Mouse (Mus musculus) lung, postnatal 36 days (tissue): Measurements from ENCODE around the gene Tmprss9.

ENCODE experiments used
- DNase-seq: peaks from one replicate; pipeline ENCODE4 v3.0.0; 2022; ENCODE audit warnings: mixed read lengths

Gene Tmprss9

DNA sequence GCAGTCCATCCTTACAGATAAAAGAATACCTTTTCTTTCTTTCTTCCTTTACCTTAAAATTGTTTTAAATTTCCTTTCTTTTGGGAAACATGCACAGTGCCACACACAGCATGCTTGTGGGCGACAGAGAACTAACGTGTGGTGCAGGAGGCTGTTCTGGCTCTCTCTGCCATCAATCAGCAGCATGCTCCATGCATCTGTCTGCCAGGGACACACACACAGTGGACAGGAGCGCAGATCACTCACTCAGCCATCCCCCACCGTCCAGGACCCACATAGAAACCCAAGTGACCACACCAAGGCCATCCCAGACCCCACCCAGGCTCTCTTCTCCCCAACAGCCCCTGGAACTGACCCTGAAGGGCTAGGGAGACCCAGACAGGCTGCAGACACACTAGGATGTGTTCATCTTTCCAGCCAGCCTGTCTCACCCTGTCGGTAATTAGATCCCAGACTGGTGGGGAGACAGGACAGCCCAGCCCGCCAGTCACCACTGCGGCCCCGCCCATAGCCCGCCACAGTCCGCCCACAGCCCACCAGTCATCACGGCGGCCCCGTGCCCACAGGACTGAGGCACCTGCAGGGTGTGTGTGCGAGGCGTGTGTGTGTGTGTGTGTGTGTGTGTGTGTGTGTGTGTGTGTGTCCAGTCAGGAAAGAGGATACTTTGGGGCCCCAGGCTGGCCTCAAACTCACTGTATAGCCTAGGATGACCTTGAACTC is 67.3 kb downstream of the Tmprss9 start:
- no peak for DNase-seq

DNA sequence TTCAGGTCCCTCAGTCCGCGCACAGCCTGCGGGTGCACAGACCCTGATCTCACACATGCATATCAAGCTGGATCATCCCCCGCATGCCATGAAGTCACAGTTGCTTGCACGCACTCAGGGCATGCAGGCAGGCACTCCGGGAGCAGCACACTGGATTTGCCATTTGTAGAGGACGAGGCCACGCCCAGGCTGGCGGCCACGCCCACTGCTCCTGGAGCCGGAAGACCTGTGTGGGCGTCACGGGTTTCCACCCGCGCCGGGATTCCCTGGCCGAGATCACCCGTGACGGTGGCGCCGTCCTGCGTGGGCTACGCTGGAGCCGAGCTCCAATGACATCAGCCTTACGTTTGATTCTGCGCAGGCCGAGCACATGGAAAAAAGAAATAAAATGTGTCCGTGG is 68.0 kb downstream of the Tmprss9 start:
- peak; percentile 97 for DNase-seq

DNA sequence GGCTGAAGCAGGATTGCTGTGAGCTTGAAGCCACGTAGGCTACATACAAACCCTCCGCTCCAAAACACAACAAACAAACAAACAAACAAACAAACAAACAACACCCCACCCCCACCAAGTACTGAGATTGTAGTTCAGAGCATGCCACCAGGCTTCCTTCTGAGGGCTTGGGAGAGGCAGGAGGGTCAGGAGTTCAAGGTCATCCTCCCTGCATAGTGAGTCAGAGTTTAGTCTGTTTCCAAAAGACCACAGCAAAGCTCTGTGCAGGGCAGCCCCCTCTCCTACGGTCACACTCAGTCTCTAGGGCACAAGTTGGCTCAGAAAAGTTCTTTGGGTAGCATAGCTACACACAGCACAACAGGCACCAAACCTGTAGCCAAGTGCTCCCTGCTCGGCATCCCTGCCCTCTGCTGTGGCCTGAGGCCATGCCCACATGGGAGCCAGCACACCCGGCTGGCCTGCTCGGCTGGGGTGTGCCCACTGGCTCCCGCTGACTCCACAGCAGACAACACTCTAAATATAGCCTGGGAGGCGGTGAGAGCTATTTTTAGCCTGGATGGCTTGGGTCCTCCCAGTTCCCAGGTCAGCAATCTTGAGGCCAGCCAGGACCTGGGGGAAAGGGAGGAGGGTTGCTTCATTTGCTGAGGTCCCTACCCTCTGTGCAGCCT is 68.8 kb downstream of the Tmprss9 start:
- DNase-seq = peak; percentile 89

GRCm38 (mm10) chr10:80940988-80941347 is 69.3 kb downstream of the Tmprss9 start:
- peak; percentile 48 for DNase-seq

GRCm38 (mm10) chr10:80942919-80943318 is 71.3 kb downstream of the Tmprss9 start:
- no peak for DNase-seq

GRCm38 (mm10) chr10:80943701-80944100 is 72.1 kb downstream of the Tmprss9 start:
- DNase-seq = no peak

DNA sequence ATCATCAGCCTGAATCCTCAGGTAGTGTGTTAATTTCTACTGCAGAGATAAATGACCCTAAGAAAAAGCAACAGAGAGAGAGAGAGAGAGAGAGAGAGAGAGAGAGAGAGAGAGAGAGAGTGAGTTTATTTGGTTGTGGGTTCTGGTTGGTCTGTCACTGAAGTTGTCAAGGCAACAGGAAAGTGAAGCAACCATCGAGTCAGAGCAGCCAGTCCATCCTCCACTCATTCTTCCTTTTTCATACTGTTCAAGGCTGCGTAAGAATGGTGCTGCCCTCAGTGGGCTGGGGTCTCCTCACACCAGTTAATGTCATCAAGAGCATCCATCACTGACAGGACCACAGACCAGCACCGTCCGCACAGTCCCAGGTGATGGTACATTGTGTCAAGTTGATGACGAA is 72.6 kb downstream of the Tmprss9 start:
- DNase-seq = no peak

DNA sequence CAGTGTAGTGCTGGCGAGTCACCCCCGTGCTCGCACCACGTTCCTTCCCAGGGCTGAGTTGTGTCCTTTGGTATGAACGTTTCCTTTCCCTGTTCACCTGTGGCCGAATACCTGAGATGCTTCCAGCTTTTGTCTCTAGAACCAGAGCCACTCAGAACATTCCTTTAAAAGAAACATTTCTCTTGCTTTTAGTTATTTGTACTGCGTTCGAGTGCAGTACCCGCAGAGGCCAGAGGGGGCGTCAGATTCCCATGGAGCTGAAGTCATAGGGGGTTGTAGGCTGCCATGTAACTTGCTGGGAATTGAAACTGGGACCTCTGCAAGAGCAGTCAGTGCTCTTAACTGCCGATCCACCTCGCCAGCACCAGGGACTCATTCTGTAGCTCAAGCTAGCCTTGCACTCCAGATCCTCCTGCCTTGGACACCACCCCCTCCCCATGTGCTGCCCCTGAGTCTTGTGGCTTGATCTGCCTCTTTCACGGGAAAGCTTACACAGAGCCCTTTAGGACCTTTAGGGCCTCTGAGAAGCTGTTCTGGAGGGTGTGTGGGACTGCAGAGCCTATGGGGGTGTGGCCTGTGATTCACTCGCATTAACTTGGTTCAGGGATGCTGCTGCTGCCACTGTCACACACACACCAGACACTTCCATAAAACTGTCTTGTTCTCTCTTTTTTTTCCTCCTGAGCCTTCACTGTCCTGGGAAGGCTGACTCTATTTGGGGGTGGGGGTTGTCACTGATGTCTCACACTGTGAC is 75.2 kb downstream of the Tmprss9 start:
- peak; percentile 52 for DNase-seq

DNA sequence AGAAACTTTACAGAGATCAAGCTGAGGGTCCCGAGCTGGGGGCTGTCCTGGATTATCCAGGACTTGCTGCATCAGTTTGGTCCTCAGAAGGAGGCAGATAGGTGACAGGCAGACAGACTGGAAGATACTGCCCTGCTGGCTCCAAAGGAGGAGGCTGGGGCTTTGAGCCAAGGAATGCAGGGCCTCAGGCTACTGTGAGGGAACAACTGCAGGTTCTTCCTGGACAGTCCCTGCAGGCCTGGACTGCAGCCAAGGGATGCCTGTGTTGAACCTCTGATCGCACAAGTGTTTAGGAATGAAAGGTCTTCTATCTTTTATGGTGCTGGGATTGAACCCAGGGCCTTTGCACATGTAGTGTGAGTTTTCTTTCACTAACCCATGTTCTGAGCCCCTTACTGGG is 76.2 kb downstream of the Tmprss9 start:
- DNase-seq = peak; percentile 68

DNA sequence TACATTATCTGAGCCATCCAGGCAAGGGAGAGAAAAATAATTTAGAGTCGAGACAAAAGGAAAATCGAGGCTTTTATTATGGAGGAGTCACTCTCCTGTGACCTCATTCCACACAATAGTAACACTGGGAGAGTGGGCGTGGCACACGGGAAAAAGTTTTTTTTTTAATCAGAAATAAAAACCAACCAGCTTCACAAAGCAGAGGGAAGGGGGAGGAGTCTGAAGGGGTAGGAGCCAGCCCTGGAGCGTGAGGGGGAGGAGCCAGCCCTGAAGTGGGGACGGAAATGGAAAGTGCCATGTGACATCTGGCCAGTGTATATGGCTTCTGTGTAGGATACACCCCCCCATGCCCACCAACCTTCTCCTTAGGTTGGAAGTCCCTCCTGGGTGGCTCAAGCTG is 76.9 kb downstream of the Tmprss9 start:
- peak; percentile 78 for DNase-seq

DNA sequence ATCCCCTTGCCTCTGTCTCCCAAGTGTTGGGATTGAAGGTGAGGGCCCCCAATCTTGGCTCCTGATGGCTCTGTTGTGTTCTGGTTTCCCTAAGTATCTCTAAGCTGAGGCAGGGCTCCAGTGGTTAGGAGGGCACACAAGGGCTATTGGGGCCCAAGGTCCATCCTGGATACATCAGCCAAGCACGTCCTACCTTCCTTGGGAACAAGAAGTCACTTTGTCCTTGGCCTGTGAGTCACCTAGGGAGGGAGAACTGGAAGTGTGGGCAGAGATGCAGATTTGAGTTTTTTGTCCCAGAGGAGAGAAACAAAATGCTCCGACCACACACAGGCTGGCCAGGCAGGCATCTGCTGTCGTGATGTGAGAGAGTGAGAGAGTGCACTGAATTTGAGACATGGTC is 77.4 kb downstream of the Tmprss9 start:
- no peak for DNase-seq
